9 mouse cellular contexts compared by ENCODE assay signal in the genomic region with DNA sequence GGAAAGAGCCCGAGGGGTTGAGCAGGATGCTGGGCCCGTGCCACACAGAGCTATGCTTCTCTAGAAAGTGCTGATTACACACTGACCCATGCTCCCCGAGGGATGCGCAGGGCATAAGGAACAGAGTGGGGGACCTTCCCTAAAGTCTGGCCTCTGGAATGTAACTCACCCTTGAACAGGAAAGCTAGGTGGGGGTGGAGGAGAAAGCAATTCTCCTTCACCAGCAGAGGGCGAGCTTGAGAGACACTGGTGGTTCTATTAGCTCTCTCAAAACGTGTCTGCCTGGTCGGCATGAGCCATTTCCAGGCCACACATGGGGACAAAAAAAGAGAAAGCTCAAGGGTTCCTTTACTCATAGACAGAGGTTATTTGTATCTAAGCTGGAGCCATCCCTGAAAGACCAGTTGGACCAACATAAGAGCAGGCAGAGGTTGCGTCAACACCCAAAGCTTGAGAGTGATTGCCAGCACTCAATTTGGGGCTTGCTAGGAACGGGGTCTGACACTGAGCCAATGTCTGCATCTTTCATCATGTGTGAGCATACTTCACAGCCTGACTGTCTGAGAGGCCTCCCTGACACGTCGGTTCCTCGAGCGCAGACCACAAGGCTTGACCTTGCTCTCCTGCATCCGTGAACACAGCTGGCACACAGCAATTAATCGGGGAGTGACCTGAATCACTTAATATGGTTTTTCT.
DNase-seq lines count a peak whose midpoint lies in the region; ATAC-seq lines count a peak whose summit lies in the region.
"Had no signal": no experiment of that assay in that cellular context is flagged by ENCODE, and none has a peak within 500 bp of the region (broad histone marks: within the 10 kb centered on the region; RNA-seq: fewer than 3 reads in every experiment).

No protein-coding gene starts in this region.

- 55% methylated on average over 15 of the region's 15 CpGs for WGBS in heart, embryonic 11.5 days (ENCODE audit: insufficient replicate concordance)
- WGBS in lung, embryonic 15.5 days = 52% methylated on average over 15 of the region's 15 CpGs

- no peaks in the 10 kb centered on the region for H3K9me3 ChIP-seq in heart, embryonic 11.5 days (replicated peaks; ENCODE audit: control insufficient read depth, low read length)
- no peaks in the 10 kb centered on the region for H3K9me3 ChIP-seq in lung, embryonic 15.5 days
- H3K9me3 ChIP-seq: limb, embryonic 15.5 days had no signal

- H3K4me2 ChIP-seq in heart, embryonic 11.5 days = no peak overlapping the region
- 0 out of 2 replicates have a peak overlapping the region, but pooled peaks have one; percentile 4 for H3K4me2 ChIP-seq in lung, embryonic 15.5 days
- H3K4me2 ChIP-seq: limb, embryonic 15.5 days had no signal

- H3K4me3 ChIP-seq in heart, embryonic 11.5 days (ENCODE audit: low read depth, low read length) = no peak overlapping the region
- no peak overlapping the region for H3K4me3 ChIP-seq in lung, embryonic 15.5 days
- H3K4me3 ChIP-seq: limb, embryonic 15.5 days had no signal

- peaks cover 7% of the 10 kb centered on the region; the same call in 1 of the 2 replicates for H3K4me1 ChIP-seq in heart, embryonic 11.5 days (ENCODE audit: control insufficient read depth, insufficient read depth, low read length)
- peaks cover 24% of the 10 kb centered on the region for H3K4me1 ChIP-seq in lung, embryonic 15.5 days

- peak; percentile 89 for DNase-seq in heart, adult 11 months
- DNase-seq in 3T3-L1 (ENCODE audit: low read depth, low spot score) (peak; percentile 89), adipocyte (ENCODE audit: low spot score) (peak; percentile 92)
- DNase-seq in cerebellum, postnatal 36 days = peak; percentile 30 to 32
- DNase-seq in kidney, adult 8-10 months = peak; percentile 31 to 55
- peak; percentile 43 for DNase-seq in skeletal muscle tissue, adult 2 months (ENCODE audit: low read depth, low spot score)

- H3K36me3 ChIP-seq in heart, embryonic 11.5 days (ENCODE audit: control insufficient read depth, insufficient read depth, low read length) = no peaks in the 10 kb centered on the region
- no peaks in the 10 kb centered on the region for H3K36me3 ChIP-seq in lung, embryonic 15.5 days
- H3K36me3 ChIP-seq: limb, embryonic 15.5 days had no signal

- no peak overlapping the region for H3K9ac ChIP-seq in heart, embryonic 11.5 days (ENCODE audit: low read depth, low read length)
- H3K9ac ChIP-seq in lung, embryonic 15.5 days = no peak overlapping the region
- H3K9ac ChIP-seq: limb, embryonic 15.5 days had no signal

- no peak for ATAC-seq in heart, embryonic 11.5 days (replicated peaks; ENCODE audit: insufficient number of reproducible peaks, low FRiP score, low TSS enrichment)
- peak; percentile 28; the same call in 1 of the 2 replicates for ATAC-seq in lung, embryonic 15.5 days (ENCODE audit: borderline replicate concordance, extremely low read depth, low FRiP score, low TSS enrichment)

- no peaks in the 10 kb centered on the region for H3K27me3 ChIP-seq in heart, embryonic 11.5 days (ENCODE audit: control insufficient read depth, insufficient read depth, low read length)
- no peaks in the 10 kb centered on the region for H3K27me3 ChIP-seq in lung, embryonic 15.5 days
- H3K27me3 ChIP-seq: limb, embryonic 15.5 days had no signal

- no peak overlapping the region for H3K27ac ChIP-seq in heart, embryonic 11.5 days (ENCODE audit: low read depth, low read length)
- H3K27ac ChIP-seq in lung, embryonic 15.5 days = peak overlapping the region; percentile 11; the same call in 1 of the 2 replicates
- H3K27ac ChIP-seq: limb, embryonic 15.5 days had no signal

Comparison
In these comparisons a context has a peak if more than half of its experiments do, and no peak if none do; other contexts are left out.
1. DNase-seq: peak in every context shown above with its lines; median percentile 92 in adipocyte; 89 in heart, adult 11 months; 89 in 3T3-L1; 43 in kidney, adult 8-10 months; 43 in skeletal muscle tissue, adult 2 months; 31 in cerebellum, postnatal 36 days.